Mouse (Mus musculus): Measurements from ENCODE around the gene Aoah.
A peak's percentile ranks its signal among the peaks of the same experiment; 100 is the strongest.

Aoah gene

DNA sequence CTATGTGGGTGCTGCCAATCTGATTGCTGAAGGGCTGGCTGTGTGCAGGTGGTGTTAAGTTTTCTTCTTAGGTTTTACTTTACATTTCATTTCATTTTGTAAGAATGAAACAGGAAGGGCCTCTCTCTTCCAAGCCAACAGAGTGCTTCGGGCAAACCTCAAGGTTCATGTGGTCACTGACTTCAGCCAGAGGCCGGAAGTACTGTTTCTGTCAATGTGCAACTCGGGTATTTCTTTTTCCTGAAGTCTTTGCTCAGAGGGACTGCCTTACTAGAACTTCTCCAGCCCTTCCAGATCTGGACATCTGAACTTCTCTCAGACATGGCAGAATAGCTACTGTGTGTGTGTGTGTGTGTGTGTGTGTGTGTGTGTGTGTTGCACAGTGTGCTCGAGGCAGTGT lies at the start of gene Aoah:
Gene Aoah, plus strand, starts transcription at position 213 of the 400 bp plus-strand sequence.
- peak; percentile 63 to 73 for DNase-seq

GRCm38 (mm10) chr13:20754843-20755242 lies 39.1 kb upstream of the Aoah start:
- no peak for DNase-seq

DNA sequence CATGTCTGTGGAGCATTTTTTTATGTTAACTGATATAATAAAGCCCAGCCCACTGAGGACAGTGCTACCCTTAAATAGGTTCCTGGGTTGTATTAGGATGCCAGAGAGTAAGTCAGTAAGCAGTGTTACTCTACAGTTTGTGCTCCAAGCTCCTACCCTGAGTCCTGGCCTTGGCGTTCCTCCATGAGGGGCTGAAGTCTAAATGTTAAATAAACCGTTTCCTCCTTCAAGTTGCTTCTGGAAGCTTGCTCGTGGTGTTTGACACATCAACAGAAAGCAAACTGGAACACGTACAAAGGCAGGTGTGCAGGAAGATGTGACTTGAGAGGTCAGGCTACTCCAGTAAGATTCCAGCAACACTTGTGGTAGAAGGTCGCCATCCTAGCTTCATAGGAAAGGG lies 10.3 kb upstream of the Aoah start:
- peak in 1 of 2 experiments; percentile 58 for DNase-seq

- peak; percentile 43 to 60 for DNase-seq
Observed at GRCm38 (mm10) chr13:20784060-20784459, 9.9 kb upstream of the Aoah start.

DNA sequence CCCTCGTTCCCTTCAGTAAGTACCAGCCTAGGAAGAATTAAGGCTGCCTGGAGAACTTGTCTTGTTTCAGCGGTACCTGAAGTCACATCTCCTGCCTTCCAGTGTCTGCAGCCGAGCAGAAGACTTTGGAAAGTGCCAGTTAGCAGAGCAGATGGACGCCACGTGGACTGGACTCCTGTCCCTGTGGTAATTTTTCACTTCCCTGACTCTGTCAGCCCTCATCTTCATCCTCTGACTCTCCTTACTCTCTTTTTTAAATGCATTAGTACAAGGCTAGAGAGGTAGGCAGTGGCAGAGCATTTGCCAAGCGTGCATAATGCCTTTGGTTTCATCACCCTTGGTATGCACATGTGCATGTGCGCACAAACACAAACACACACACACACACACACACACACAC lies 8.0 kb upstream of the Aoah start:
- no peak for DNase-seq

- peak; percentile 77 to 78 for DNase-seq
Observed at GRCm38 (mm10) chr13:20786825-20787245, 7.1 kb upstream of the Aoah start.

- no peak for DNase-seq
Observed at GRCm38 (mm10) chr13:20787952-20788351, 6.0 kb upstream of the Aoah start.

DNA sequence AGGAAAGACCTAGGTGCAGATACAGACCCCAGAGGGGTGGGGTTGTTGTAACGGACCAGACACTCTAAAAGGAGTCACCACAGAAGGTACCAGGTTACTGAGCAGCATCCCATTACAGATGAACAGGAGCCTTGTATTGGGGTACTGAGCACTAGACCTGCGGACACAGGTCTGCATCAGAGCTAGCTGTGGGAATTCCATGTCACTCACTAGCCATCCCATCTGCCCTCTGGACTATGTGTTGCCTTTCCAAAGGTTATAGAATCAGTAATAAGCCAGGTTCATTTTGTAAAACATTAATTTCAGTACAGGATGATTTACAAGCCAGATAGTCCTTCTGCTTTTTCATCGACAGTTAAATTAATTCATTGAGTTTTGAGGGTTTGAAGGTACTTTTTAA lies 2.7 kb downstream of the Aoah start:
- DNase-seq: peak; percentile 58 to 65

- peak in 1 of 2 experiments; percentile 44 for DNase-seq
Observed at GRCm38 (mm10) chr13:20798536-20798935, 4.6 kb downstream of the Aoah start.

DNA sequence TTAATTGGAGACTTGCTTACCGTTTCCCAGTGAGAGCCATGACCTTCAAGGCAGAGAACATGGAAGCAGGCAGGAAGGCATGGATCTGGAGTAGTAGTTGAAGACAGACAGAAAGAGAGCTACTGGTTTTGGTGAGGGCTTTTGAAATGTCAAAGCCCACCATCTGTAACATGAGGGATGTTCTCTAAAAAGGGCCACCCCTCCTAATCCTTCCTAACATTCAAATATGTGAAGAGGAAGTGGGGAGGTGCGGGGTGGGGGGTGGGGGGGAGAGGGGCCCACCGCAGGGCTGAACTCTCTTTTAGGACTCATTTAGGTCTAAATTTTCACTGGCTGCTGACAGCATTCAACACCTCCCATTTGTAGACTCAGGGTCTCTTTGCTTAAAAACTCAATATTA lies 5.9 kb downstream of the Aoah start:
- no peak for DNase-seq

DNA sequence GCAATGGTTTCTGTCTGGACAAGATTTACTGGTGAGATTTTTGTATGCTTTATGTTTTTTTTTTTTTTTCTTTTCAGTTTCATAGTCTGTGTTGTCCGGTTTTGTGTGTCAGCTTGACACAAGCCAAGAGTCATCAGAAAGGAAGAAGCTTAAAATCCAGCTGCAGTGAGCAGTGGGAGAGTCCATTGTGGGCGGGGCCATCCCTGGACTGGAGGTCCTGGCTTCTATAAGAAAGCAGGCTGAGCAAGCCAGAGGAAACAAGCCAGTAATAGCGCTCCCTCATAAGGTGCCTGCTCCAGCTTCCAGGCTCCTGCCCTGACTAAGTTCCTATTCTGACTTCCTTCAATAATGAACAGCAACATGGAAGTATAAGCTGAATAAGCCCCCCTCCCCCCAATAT lies 6.7 kb downstream of the Aoah start:
- DNase-seq: no peak

DNA sequence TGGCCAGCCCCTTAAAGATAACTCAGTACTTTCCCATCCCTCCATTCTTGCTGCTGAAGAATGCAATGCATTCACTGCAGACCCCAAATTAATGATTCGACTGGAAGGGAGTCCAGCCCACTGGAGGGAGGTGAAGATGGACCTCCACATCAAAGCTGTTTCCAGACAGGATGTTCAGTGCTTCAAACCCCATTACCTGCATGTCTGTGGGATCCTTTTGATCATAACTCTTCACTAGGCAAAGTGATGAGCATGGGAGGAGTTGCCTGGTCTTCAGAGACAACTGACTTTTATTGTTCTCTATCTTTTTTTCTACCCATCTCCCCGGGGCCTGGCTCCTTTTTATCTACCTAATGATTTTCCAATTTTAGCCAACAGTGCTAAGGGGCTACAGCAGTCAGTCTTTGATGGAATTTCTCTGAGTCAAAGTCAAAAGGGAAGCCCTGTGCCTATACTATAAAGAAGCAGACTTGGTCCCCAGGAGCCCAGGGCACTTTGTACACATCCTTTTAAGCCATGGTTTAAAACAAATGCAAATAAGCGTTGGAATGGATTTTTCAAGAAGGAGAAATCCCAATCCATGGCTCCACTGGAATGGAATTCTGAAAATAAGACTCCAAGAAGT lies 18.0 kb downstream of the Aoah start:
- no peak for DNase-seq

DNA sequence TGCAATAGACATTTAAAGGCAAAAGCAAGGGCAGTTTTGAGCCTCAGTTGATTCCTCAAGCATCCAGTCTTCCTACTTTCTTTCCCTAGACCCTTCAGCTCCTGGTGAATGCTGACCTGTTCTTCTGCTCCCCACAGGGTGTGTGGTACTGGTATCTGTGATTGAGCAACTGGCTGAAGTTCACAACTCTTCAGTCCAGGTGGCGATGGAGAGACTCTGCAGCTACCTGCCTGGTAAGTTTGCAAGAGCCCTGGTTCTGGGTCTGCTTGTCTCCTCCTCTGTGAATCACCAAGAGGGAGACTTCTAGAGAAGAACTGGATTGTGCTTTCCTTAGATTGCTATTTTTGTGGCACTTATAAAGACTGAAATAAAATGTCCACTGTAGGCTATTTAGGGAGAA lies 22.5 kb downstream of the Aoah start:
- peak in 1 of 2 experiments; percentile 12 for DNase-seq

DNA sequence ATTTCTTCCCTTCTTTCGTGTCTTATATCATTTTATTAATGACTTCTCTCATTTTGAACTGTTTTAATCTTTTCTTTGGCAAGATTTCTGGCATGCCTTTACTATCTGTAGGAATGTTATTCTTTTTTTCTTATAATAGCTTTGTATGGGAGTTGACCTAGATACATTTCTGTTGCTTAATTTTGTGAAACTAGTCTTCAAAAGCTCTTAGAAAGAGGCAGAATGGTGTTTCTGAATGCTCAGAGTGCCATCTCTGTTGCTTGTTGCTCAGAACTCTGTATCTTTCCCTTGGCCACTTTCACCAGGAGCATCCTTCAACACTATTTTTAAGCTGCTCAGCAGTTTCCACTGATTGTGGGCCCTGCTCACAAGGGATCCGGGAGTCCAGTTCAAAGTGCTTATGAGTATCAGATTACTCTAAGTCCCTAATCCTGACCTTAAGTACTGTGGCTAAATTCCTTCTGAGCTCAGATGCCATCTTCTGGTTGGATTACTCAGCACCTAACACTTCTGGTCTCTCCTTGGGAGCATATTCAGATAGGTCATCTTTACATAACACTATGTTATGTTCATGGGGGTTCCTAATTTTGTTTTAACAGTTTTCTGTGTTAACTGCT lies 26.9 kb downstream of the Aoah start:
- peak; percentile 31 to 51 for DNase-seq

GRCm38 (mm10) chr13:20828728-20829127 lies 34.8 kb downstream of the Aoah start:
- peak; percentile 32 to 35 for DNase-seq

DNA sequence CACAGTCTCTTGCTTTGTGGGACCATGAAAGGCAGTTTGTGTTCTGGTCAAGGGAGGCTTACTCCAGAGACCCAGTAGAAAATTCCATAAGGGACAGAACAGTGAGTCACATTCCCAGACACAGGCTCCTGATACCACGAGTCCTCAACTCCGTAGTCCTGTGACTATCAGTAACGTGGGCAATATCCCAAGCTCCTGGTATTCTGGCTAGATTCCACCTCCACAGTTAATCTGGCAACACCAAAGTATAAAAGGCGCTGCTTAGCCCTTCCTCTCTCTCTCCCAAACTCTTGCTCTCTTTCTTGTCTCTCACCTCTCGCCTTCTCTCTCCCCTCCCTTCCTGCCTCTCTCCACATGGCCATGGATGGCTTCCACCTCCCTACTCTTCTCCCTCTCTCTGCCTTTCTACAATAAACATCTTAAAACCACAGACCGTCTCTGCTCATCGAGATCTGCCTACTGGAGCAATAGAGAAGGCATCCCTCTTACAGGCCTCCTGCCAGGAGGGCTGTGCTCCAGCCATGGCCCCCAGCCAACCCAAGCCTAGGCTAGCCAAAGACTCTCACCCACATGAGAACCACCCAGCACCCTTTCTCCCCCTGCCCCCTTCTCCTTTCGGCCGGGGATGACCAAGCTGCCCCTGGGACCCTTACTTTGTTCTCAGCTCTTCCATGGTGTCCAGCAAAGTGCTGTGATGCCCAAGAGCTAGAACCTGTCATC lies 35.4 kb downstream of the Aoah start:
- peak in 1 of 2 experiments; percentile 57 for DNase-seq

DNA sequence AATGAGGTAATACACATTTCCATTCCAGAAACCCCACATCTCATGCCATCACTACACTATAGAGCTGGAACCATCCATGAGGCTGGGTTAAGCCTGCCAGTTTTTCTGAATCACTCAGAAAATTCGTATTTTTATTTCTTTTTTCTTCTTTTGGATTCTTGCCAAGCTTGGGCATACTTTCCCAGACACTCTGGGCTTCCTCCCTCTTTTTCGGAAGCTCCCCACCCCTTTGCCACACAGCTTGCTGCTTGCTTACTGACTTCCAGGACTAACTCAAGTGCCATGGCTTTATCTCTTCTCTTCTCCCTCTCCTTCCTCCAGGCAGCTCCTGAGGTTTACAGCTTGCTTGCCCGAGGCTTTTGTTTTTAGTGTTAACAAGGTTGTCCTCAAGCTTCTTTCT lies 62.0 kb downstream of the Aoah start:
- DNase-seq: no peak

DNA sequence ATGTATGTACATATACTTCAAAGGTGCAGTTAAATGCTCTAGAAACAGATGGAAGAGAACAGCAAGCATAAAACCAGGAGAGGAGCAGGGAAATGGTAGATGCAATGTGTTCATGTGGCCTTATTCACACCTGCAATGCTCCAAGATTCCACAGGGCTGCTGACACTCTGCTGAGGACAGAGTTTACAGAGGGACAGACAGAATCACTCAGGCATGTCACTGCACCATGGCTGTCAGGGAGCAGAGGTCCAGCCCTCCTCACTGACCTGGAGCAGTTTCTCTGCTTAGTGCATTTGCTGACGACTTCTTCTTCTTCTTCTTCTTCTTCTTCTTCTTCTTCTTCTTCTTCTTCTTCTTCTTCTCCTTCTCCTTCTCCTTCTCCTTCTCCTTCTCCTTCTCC lies 105.5 kb downstream of the Aoah start:
- peak; percentile 58 to 61 for DNase-seq

DNA sequence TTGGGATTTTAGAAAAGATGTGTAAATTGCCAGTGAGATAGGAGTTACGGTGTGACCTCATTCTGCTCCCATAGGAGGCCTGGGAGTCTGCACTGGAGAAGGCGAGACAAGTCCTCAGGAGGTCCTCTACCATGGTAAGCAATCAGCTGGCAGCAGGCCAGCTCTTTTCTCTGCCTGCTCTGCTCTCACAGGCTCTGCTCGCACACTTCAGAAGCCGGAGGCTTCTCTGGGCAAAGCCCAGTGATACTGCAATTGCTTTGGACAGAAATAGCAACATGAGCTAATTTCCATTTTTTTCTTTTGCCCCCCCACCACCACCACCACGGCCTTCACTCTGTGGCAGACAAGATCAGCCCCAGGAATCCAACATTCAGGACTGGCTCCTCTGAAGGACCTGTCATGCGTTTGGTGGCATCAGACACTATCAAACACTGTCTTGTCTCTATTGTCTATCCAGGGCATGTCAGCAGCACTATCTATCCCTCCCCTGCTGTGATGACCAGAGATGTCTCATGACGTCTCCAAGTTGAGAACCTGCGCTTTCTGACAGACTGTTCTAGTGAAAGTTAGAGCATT lies 106.6 kb downstream of the Aoah start:
- peak; percentile 44 to 70 for DNase-seq

GRCm38 (mm10) chr13:20900972-20901457 lies 107.1 kb downstream of the Aoah start:
- peak; percentile 41 to 59 for DNase-seq

GRCm38 (mm10) chr13:20901634-20902135 lies 107.8 kb downstream of the Aoah start:
- DNase-seq: no peak

DNA sequence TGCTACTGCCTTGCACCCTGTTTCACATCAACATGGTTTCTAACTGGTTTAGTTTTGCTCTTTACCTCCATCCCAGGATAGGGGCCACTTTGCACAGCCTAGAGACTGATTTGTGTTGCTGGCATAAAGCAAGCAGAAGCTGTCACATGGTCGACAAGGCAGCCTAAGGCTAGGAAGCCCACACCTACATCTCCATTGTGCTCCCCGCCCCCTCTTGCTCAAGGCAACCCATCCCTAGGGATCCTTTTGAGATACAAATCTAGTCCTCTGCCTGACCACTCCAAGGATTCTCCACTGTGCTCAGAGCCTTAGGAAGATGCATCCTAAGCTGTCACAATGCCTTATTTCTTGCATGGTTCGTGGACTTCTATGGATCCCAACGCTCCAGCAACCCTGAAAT lies 110.2 kb downstream of the Aoah start:
- DNase-seq: no peak

GRCm38 (mm10) chr13:20905195-20905594 lies 111.3 kb downstream of the Aoah start:
- no peak for DNase-seq

Measured in kidney, postnatal 36 days (tissue).